Mouse (Mus musculus) adrenal gland, postnatal 14 days (tissue): ENCODE data around the gene Cacnb4. TPM values are rescaled to one million over a fixed set of nuclear protein-coding genes. Genes with fewer than 3 reads are reported as not detected.

Experiments
- DNase-seq: peaks from one replicate; pipeline ENCODE4 v3.0.0; 2021; ENCODE audit warnings: mixed read lengths
- total RNA-seq: library from RNA; stranded (reverse); gene quantifications from 2 replicates; pipeline ENCODE4 v1.2.3, GENCODE M21; 2021

Gene Cacnb4
- total RNA-seq, 1 experiment from 2014 or later: 1.9 TPM

GRCm38 (mm10) chr2:52603935-52604650 lies 72.5 kb downstream of the Cacnb4 start:
- DNase-seq: no peak

DNA sequence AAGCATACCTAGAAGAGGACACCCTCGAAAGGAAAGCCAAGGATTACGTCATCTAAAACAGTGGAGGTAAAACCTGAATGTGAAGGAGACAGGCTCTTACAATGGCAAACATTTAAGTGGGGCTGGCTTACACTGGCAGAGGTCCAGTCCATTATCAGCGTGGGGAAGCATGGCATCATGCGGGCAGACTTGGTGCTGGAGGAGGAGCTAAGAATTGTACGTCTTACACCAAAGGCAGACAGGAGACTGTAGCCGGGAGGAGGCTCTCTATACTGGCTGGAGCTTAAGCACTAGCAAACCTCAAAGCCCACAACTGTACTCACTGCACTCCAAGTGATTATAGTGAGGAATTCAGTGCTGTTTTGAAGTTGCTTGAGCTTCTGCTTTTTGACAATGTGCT lies 73.2 kb downstream of the Cacnb4 start:
- DNase-seq: no peak

- DNase-seq: no peak
These were observed 73.7 kb downstream of the Cacnb4 start for GRCm38 (mm10) chr2:52602921-52603320.

- no peak for DNase-seq
These were observed 74.4 kb downstream of the Cacnb4 start for GRCm38 (mm10) chr2:52602228-52602627.

GRCm38 (mm10) chr2:52597511-52597910 lies 79.1 kb downstream of the Cacnb4 start:
- no peak for DNase-seq

- DNase-seq: no peak
These were observed 82.8 kb downstream of the Cacnb4 start for GRCm38 (mm10) chr2:52593814-52594213.

GRCm38 (mm10) chr2:52593260-52593659 lies 83.4 kb downstream of the Cacnb4 start:
- no peak for DNase-seq

DNA sequence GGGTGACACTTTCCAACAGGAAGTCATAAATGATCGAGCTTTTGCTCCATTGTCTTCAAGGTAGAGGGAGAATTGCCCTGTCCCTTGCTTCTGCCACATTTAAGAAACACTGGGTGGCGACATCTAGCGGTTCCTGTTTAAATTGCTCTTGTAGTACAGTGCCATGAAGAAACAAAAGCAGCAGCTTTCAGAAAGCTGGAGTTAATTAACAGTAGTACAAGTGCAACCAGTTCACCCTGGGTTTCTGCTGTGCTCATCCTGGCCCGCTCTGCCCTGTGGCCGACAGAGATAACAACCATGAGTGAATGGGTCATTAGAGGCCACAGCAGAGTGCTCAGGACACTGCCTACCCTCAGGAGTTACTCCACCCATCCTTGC lies 85.7 kb downstream of the Cacnb4 start:
- DNase-seq: peak; percentile 80

DNA sequence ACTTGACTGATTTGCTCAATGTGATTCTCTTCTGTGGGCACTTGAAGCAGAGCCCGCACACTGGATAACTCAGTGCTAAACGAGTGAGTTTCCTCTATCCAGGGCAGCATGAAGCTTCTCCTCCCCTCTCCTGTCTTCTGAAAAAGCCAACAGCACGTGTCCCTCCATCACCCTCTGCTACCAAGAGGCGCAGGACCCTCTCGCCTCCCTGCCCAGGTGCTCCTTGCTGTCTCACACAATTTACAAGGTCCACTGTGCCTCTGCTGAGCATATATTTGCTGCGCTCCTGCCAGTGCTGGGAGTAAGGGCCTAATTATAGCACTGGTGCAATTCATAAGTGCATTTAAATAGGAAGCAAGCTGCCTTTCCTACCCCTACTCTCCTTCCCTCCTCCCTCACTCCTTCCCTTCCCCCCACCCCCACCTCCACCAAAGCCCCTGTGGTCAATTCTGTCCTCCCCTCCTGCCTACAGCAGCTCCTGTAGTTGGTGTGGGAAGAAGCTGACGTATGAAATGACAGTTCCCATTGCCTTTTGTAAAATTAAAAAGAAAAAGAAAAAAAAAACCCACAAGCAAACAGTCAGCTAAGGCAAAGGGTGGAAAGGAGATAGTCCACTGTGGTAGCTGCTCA lies 86.2 kb downstream of the Cacnb4 start:
- DNase-seq: no peak

GRCm38 (mm10) chr2:52589514-52589913 lies 87.1 kb downstream of the Cacnb4 start:
- DNase-seq: no peak

DNA sequence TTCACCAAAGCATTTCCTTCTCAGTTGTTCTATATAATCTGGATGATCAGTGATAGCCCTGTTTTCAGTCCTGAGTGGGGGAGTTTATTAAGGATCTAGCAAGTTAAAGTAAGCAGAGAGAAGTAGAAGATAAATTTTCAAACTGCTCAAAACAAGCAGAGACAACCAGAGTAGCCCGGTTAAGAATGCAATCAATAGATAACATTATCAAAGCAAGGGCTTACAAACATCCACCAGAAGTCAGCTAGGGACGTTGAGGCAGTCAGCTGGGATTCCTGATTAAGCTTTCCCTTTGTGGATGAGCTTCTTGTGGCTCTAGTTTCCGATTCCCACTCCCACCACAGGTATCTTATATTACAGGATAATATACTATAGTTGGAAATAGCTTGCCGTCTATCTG lies 91.2 kb downstream of the Cacnb4 start:
- DNase-seq: no peak

GRCm38 (mm10) chr2:52581132-52581781 lies 95.4 kb downstream of the Cacnb4 start:
- DNase-seq: no peak

DNA sequence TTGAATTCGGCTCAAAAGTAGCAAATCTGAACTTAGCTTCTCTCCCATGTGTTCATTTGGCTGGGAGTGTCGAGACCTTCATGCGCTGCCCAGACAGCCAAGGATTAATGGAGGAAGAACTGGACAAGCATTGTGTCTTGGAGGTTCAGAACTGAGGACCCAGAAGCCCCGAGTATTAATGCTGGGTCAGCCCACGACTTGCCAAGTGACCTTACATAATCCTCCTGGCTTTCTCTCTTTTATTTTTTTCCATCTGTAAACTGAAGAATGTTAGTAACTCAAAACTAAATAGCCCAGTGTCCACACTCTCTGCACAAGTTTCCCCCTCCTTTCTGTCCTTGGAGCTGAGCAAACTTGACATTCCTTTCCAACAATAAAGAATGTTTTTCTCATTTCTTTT lies 95.9 kb downstream of the Cacnb4 start:
- peak; percentile 27 for DNase-seq

- peak; percentile 65 for DNase-seq
These were observed 97.8 kb downstream of the Cacnb4 start for GRCm38 (mm10) chr2:52578846-52579245.

DNA sequence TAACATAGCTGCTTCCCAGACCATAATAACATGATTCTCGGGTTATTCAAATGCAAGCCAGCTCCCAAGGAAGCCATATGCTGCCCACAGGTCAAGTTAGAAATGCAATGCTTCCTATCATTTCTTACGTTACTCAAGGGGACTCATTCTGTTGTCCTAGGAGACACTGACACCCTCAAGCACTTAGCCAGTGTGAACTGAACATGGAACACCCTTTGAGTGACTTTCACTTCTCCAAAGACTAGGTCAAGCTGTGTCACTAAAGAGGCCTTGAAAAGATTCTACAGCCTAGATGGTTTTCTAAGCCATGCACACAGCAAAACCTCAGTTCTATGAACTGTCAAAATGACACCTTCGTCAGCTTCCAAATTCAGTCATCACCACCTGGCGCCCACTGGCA lies 98.9 kb downstream of the Cacnb4 start:
- no peak for DNase-seq

GRCm38 (mm10) chr2:52576546-52576945 lies 100.1 kb downstream of the Cacnb4 start:
- DNase-seq: no peak

- DNase-seq: no peak
These were observed 100.9 kb downstream of the Cacnb4 start for GRCm38 (mm10) chr2:52575637-52576175.

DNA sequence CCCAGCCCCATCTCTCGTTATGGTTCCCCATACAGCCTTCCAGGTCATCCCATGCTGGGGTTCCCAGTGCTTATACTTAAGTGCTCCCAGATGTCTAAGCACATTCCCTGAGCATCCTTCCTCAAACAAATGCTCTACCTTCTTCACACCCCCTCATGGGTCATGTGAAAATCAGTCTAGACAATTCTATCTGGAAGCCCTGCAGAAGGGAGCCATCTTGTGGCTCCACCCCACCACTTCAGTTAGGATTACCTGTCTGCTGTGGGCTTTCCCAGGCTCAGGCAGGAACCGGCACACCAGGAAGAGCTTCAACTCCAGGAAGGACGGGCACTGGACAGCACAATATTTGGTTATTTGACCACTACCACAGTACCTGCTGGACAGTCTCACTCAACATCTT lies 101.7 kb downstream of the Cacnb4 start:
- DNase-seq: no peak

GRCm38 (mm10) chr2:52572221-52572620 lies 104.4 kb downstream of the Cacnb4 start:
- DNase-seq: no peak

GRCm38 (mm10) chr2:52571339-52571968 lies 105.2 kb downstream of the Cacnb4 start:
- no peak for DNase-seq

- no peak for DNase-seq
These were observed 105.8 kb downstream of the Cacnb4 start for GRCm38 (mm10) chr2:52570781-52571180.

DNA sequence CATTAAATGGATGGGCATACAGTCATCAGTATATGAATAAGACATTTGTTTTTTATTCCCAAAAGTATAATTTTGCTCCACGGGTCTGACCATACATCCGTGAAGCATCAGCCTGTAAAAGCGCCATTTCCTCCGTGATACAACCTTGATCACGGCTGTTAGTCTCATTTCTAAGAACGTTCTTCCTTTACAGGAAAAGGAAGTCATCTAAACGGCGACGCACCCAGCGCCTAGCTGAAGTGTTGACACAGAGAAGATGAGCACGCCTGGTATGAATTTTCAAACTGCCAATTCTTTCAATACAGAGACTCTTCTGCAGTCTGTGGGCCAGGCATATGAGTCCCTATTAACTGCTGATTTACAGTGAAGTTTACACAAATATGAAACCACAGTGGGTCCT lies 106.5 kb downstream of the Cacnb4 start:
- DNase-seq: no peak

DNA sequence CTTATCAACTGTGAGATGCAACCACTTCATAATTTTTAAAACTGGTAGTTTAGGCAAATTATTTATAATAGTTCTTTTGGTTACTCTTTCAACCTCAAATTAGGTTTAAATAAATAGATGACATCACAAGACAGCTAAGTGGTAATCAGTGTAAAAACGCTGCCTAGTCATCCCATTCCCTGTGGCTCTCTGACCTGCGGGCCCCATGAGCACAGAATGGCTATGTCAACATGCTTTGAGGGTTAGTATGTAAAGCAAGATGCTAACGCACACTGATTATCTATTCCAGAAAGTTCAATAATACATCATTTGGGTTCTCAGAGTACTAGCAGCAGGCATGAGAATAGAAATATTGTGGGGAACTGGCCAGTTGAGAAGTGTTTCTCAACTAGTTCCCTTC lies 108.5 kb downstream of the Cacnb4 start:
- no peak for DNase-seq
